Mouse (Mus musculus) Patski (cell line): ENCODE measurements around the gene 1700024P04Rik. TPM values are rescaled to one million over a fixed set of nuclear protein-coding genes. Genes with fewer than 3 reads are reported as not detected.
"Not testable (repeated sequence)": the region's sequence is repeated elsewhere in the genome, so short reads cannot be mapped to it uniquely, and the experiment has no call there.

Experiments
- ATAC-seq: fragments of 100-300 bp; one replicate; pipeline ENCODE4 v1.8.0; 2021
- CTCF ChIA-PET: fragments of 350-600 bp; sonication (Branson Sonifier 250); formaldehyde crosslinking; loops from one replicate; lab custom pipeline; 2022; ENCODE audit warnings: inconsistent platforms; lab: Charles Lee
- POLR2A ChIA-PET: fragments of 350-600 bp; sonication (Branson Sonifier 250); formaldehyde crosslinking; loops from one replicate; lab custom pipeline; 2022; ENCODE audit warnings: antibody characterized with exemption, inconsistent platforms; lab: Charles Lee
- DNase-seq: peaks from one replicate; pipeline ENCODE4 v3.0.0-alpha.2; 2011; ENCODE audit warnings: low read depth, low spot score
- H3K27me3 ChIP-seq: fragments of 371-371 bp; one replicate; pipeline ENCODE4 v1.5.1; 2021
- CTCF ChIP-seq: fragments of 100-300 bp; IDR thresholded peaks from one replicate; pipeline ENCODE4 v1.5.1; 2021
- in situ Hi-C: fragments of 300-500 bp; cut with MboI; formaldehyde crosslinking; loops from 3 replicates; pipeline ENCODE4 v1.11.1; 2018; ENCODE audit warnings: low pct_unique_long_range_greater_than_20kb, mixed read lengths
- polyA plus RNA-seq: library from polyadenylated mRNA; unstranded; gene quantifications from one replicate; pipeline ENCODE4 v1.2.3, GENCODE M21; 2021

Gene 1700024P04Rik
- polyA plus RNA-seq, 1 experiment from 2014 or later = not detected

- CTCF ChIA-PET = no interaction called here
- no peak for DNase-seq
- no peaks in the 10 kb centered on the region for H3K27me3 ChIP-seq
- TF ChIP-seq CTCF = no peak
- in situ Hi-C loops = no loop called here
- no peak for ATAC-seq
- POLR2A ChIA-PET = no interaction called here
Measured at GRCm38 (mm10) chr13:99012891-99013290, 28.5 kb upstream of the 1700024P04Rik start.

- no peak for ATAC-seq
- TF ChIP-seq CTCF = no peak
- DNase-seq = no peak
- ChIA-PET POLR2A (no interaction called here), CTCF (no interaction called here)
- no peaks in the 10 kb centered on the region for H3K27me3 ChIP-seq
- in situ Hi-C loops = no loop called here
Measured at GRCm38 (mm10) chr13:99008013-99008412, 23.6 kb upstream of the 1700024P04Rik start.

- ChIA-PET POLR2A (no interaction called here), CTCF (no interaction called here)
- no peak for TF ChIP-seq CTCF
- no peak for ATAC-seq
- in situ Hi-C loops = no loop called here
- DNase-seq = no peak
- no peaks in the 10 kb centered on the region for H3K27me3 ChIP-seq
Measured at GRCm38 (mm10) chr13:99006389-99007099, 22.2 kb upstream of the 1700024P04Rik start.

DNA sequence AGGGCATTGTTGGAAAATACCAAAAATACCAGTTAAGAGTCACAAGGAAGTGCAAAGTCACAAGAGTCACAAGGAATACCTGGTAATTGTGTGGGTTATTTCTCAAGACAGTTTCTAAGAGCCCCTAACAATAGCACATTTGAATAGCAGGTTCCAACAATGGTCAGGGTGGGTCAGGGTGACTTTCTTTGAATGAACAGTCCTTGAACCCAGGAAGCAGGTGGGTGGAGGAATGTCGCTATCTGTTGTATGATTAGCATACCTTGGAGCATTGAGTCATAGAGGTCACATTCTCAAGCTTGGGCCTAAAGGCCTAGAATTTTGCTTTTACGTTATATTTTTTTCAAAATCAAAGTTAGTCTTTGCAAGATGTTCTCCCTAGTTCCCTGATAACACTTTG is 17.3 kb upstream of the 1700024P04Rik start:
- CTCF ChIA-PET, POLR2A ChIA-PET, H3K27me3 ChIP-seq, ATAC-seq, DNase-seq, in situ Hi-C loops: not testable (repeated sequence)

- in situ Hi-C loops = no loop called here
- ChIA-PET CTCF (interaction anchor here (1.0 kb wide), 1 partner anchor 11 kb away, joined by 3 read pairs; no protein-coding TSS in a partner anchor), POLR2A (no interaction called here)
- ATAC-seq = no peak
- TF ChIP-seq CTCF = no peak
- no peaks in the 10 kb centered on the region for H3K27me3 ChIP-seq
- no peak for DNase-seq
Measured at GRCm38 (mm10) chr13:98997025-98997424, 12.7 kb upstream of the 1700024P04Rik start.

- no peak for TF ChIP-seq CTCF
- peaks cover 3% of the 10 kb centered on the region for H3K27me3 ChIP-seq
- ChIA-PET POLR2A (interaction anchor here (1.2 kb wide), 1 partner anchor 19 kb away, joined by 3 read pairs; no protein-coding TSS in a partner anchor), CTCF (no interaction called here)
- DNase-seq (no peak), ATAC-seq (no peak)
- in situ Hi-C loops = no loop called here
Measured at GRCm38 (mm10) chr13:98977070-98977785, 7.1 kb downstream of the 1700024P04Rik start.

DNA sequence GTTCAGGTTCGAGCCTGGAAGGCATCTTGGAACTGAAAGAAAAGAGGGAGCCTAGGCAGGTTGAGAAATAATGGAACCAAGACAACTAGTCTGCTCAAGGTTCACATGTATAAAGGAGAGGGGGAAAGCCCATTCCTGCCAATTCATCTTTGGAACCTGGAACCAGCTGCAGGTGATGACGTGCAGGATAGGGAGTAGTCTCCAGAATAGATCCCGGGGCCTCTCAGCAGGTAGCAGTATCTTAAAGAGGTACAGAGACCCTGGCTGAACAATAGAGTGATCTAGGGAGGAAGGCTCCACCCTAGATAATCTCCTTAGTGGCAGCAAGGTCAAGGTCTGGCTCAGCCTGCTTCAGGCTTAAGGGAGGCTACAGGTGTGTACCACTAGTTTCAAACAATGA is 8.3 kb downstream of the 1700024P04Rik start:
- in situ Hi-C loops, POLR2A ChIA-PET, CTCF ChIA-PET, ATAC-seq, H3K27me3 ChIP-seq, DNase-seq: not testable (repeated sequence)

DNA sequence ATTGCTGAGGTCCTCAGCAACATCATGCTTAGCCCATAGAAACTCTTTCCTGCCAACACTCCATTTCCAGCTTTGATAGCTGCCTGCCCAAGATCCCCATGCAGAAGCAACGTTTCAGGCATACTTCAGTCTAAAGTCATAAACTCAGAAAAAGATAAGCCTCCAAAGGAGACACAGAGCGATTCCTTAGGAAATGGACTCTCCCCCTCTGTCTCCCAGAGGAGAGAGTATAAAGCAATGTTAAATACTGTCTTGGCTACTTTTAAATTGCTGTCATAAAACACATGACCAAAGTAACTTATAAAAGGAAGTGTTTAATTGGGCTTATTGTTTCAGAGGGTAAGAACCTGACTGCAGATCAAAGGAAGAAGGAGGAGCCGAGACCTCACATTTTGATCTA is 12.3 kb downstream of the 1700024P04Rik start:
- CTCF ChIA-PET = no interaction called here
- in situ Hi-C loops = no loop called here
- no peaks in the 10 kb centered on the region for H3K27me3 ChIP-seq
- POLR2A ChIA-PET = no interaction called here
- TF ChIP-seq CTCF = no peak
- ATAC-seq (no peak), DNase-seq (no peak)

DNA sequence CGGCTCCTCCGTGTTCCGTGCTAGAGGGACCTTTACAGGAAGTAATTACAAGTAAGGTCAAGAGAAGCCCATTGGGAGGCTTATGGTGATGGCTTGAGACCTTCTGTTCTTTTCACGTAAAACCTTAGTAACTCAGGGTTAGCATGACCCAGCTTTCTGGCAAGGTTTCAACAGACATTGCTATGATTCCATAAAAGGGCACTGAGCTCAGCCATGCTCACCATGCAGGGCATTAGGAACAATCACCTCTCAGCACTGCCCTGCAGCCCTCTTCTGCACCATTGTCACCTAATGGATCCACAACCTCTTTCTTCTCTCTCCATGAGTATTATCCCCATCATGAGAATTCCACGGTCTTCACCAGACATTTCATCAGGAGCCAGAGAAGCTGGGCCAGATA is 12.7 kb downstream of the 1700024P04Rik start:
- POLR2A ChIA-PET = no interaction called here
- CTCF ChIA-PET = no interaction called here
- no peak for TF ChIP-seq CTCF
- ATAC-seq (no peak), DNase-seq (no peak)
- in situ Hi-C loops = no loop called here
- no peaks in the 10 kb centered on the region for H3K27me3 ChIP-seq

- in situ Hi-C loops = no loop called here
- DNase-seq (no peak), ATAC-seq (no peak)
- CTCF ChIA-PET = interaction anchor here (1.0 kb wide), 1 partner anchor 47 kb away, joined by 3 read pairs; no protein-coding TSS in a partner anchor
- H3K27me3 ChIP-seq = no peaks in the 10 kb centered on the region
- POLR2A ChIA-PET = no interaction called here
- no peak for TF ChIP-seq CTCF
Measured at GRCm38 (mm10) chr13:98968517-98968916, 15.8 kb downstream of the 1700024P04Rik start.

GRCm38 (mm10) chr13:98967942-98968341 is 16.4 kb downstream of the 1700024P04Rik start:
- DNase-seq (no peak), ATAC-seq (no peak)
- no peak for TF ChIP-seq CTCF
- in situ Hi-C loops = no loop called here
- H3K27me3 ChIP-seq = no peaks in the 10 kb centered on the region
- POLR2A ChIA-PET = no interaction called here
- CTCF ChIA-PET = interaction anchor here (1.0 kb wide), 1 partner anchor 47 kb away, joined by 3 read pairs; no protein-coding TSS in a partner anchor
